Mouse (Mus musculus) liver, embryonic 13.5 days (tissue): ENCODE data around the gene Pspn. TPM values are rescaled to one million over a fixed set of nuclear protein-coding genes. Genes with fewer than 3 reads are reported as not detected.

Experiments
- ATAC-seq: fragments of 200-750 bp; cut with Nextera tagmentation; 2 replicates; pipeline ENCODE4 v1.8.0; 2017; ENCODE audit warnings: low read depth, mild to moderate bottlenecking, moderate number of reproducible peaks, moderate library complexity
- DNase-seq: peaks from one replicate; pipeline ENCODE4 v3.0.0; 2022
- H3K27ac ChIP-seq: fragments of 300-500 bp; sonication (generic); 2 replicates; pipeline ENCODE4 v1.5.1; 2015; ENCODE audit warnings: moderate library complexity, mild to moderate bottlenecking, inconsistent platforms
- H3K27me3 ChIP-seq: fragments of 300-500 bp; sonication (generic); 2 replicates; pipeline ENCODE4 v1.6.1; 2015; ENCODE audit warnings: mild to moderate bottlenecking, inconsistent platforms
- H3K36me3 ChIP-seq: fragments of 300-500 bp; sonication (generic); 2 replicates; pipeline ENCODE4 v1.6.1; 2015; ENCODE audit warnings: mild to moderate bottlenecking, inconsistent platforms
- H3K4me1 ChIP-seq: fragments of 300-500 bp; sonication (generic); replicated peaks from 2 replicates; pipeline ENCODE4 v1.6.1; 2015; ENCODE audit warnings: inconsistent platforms
- H3K4me2 ChIP-seq: fragments of 300-500 bp; sonication (generic); 2 replicates; pipeline ENCODE4 v1.6.1; 2015; ENCODE audit warnings: inconsistent platforms, mild to moderate bottlenecking, moderate library complexity
- H3K4me3 ChIP-seq: fragments of 300-500 bp; sonication (generic); replicated peaks from 2 replicates; pipeline ENCODE4 v1.5.1; 2015; ENCODE audit warnings: mild to moderate bottlenecking, inconsistent platforms
- H3K9ac ChIP-seq: fragments of 300-500 bp; sonication (generic); 2 replicates; pipeline ENCODE4 v1.6.1; 2015; ENCODE audit warnings: mild to moderate bottlenecking, inconsistent platforms
- H3K9me3 ChIP-seq: fragments of 300-500 bp; sonication (generic); replicated peaks from 2 replicates; pipeline ENCODE4 v1.6.1; 2016; ENCODE audit warnings: inconsistent platforms
- WGBS: fragments of 180-500 bp; shearing (Covaris S2); methylation state at CpG from one replicate; pipeline ENCODE4 v1.1.7; 2015; ENCODE audit not compliant: insufficient replicate concordance; 5-methylcytosine and 5-hydroxymethylcytosine counted together
- polyA plus RNA-seq: library from polyadenylated mRNA; unstranded; fragments of >200 nt; fragmentation: Nextera tagmentation; extraction: Ambion mirVana; gene quantifications from 2 replicates; pipeline ENCODE4 v1.2.1, GENCODE M21; 2015

The Pspn gene
- polyA plus RNA-seq, 1 experiment from 2014 or later, result 0.23 TPM

- Histone ChIP-seq H3K36me3 (no peaks in the 10 kb centered on the region), H3K9me3 (no peaks in the 10 kb centered on the region), H3K27me3 (no peaks in the 10 kb centered on the region), H3K4me1 (peaks cover 7% of the 10 kb centered on the region), H3K9ac (no peak overlapping the region), H3K27ac (no peak overlapping the region), H3K4me3 (no peak overlapping the region), H3K4me2 (no peak overlapping the region)
- no peak for DNase-seq
- ATAC-seq, result no peak
- WGBS, result 52% methylated on average over 7 of the region's 7 CpGs
These were observed 18.8 kb downstream of the Pspn start for GRCm38 (mm10) chr17:56981049-56981448.

DNA sequence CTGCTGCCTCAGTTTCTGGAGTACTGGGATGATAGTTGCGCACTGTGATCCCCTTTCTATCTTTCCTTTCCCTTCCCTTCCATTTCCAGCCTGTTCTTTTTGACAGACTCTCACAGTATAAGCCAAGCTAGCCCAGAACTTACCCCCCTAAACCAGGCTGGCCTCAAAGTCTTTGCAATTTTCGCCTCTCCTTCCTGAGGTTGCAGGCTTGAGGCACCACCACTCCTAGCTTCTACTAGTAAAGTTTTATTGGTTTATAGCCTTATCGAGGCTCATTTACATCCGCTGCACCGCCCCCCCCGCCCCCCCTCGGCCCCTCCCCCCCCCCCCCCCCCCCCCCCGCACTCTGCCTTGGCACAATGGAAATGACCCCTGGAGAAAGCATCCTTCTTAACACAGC lies 20.3 kb downstream of the Pspn start:
- Histone ChIP-seq H3K36me3 (no peaks in the 10 kb centered on the region), H3K27me3 (no peaks in the 10 kb centered on the region), H3K4me1 (peaks cover 8% of the 10 kb centered on the region), H3K9ac (no peak overlapping the region), H3K9me3 (no peaks in the 10 kb centered on the region), H3K27ac (no peak overlapping the region), H3K4me3 (no peak overlapping the region), H3K4me2 (no peak overlapping the region)
- ATAC-seq, result no peak
- DNase-seq, result no peak
- 24% methylated on average over 7 of the region's 8 CpGs for WGBS

- H3K27ac ChIP-seq, result no peak overlapping the region
- DNase-seq, result no peak
These were observed 23.1 kb downstream of the Pspn start for GRCm38 (mm10) chr17:56976531-56977390.

GRCm38 (mm10) chr17:56975391-56975790 lies 24.4 kb downstream of the Pspn start:
- Histone ChIP-seq H3K27ac (no peak overlapping the region), H3K4me1 (peaks cover 11% of the 10 kb centered on the region), H3K9ac (no peak overlapping the region), H3K9me3 (no peaks in the 10 kb centered on the region), H3K36me3 (no peaks in the 10 kb centered on the region), H3K4me3 (no peak overlapping the region), H3K27me3 (peaks cover 12% of the 10 kb centered on the region; the same call in 1 of the 2 replicates), H3K4me2 (no peak overlapping the region)
- 57% methylated on average over 3 of the region's 3 CpGs for WGBS
- DNase-seq (no peak), ATAC-seq (no peak)

More at GRCm38 (mm10) chr17:56976531-56977390, 23.1 kb downstream of the Pspn start:
- Histone ChIP-seq H3K9ac (no peak overlapping the region), H3K36me3 (no peaks in the 10 kb centered on the region), H3K4me3 (no peak overlapping the region), H3K9me3 (no peaks in the 10 kb centered on the region), H3K27me3 (0 out of 2 replicates have a peak, but pooled peaks cover 1% of the 10 kb centered on the region), H3K4me1 (peaks cover 11% of the 10 kb centered on the region), H3K4me2 (no peak overlapping the region)
- WGBS, result 56% methylated on average over 8 of the region's 8 CpGs
- ATAC-seq, result no peak

DNA sequence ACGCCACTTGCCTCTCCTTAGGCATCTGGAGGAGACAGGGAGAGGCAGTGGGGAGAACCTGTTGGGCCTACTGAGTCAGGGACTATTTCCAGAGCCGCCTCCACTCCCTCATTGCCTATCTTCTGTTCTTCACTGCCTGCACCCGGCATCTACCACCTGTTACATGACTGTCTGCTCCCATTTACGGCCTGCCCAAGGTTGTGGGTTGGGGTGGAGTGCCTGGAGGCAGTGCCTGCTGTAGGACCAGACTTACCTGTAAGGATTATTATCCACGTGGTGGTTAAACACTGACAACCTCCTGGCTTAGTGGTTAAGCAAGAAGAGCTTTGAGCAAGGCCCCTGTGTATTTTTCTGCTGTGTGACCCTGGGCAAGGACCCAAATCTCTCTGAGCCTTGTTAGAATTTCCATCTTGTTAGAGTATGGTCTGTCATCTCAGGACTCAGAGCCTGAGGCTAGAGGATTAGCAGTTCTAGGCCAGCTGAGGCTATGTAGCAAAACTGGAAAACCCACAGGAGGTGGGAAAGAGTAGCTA lies 25.0 kb downstream of the Pspn start:
- no peak for ATAC-seq
- no peak overlapping the region for H3K4me3 ChIP-seq
- no peak overlapping the region for H3K27ac ChIP-seq
- WGBS, result 62% methylated on average over 5 of the region's 5 CpGs
- no peaks in the 10 kb centered on the region for H3K36me3 ChIP-seq
- no peak overlapping the region for H3K9ac ChIP-seq
- peaks cover 11% of the 10 kb centered on the region for H3K4me1 ChIP-seq
- no peak overlapping the region for H3K4me2 ChIP-seq
- no peaks in the 10 kb centered on the region for H3K9me3 ChIP-seq
- DNase-seq, result no peak
- H3K27me3 ChIP-seq, result peaks cover 18% of the 10 kb centered on the region

- Histone ChIP-seq H3K4me1 (peaks cover 8% of the 10 kb centered on the region), H3K9me3 (no peaks in the 10 kb centered on the region), H3K27me3 (peaks cover 24% of the 10 kb centered on the region), H3K9ac (no peak overlapping the region), H3K4me2 (no peak overlapping the region), H3K36me3 (no peaks in the 10 kb centered on the region), H3K27ac (no peak overlapping the region), H3K4me3 (no peak overlapping the region)
- ATAC-seq (no peak), DNase-seq (no peak)
- 54% methylated on average over 14 of the region's 14 CpGs for WGBS
These were observed 25.7 kb downstream of the Pspn start for GRCm38 (mm10) chr17:56973956-56974707.

- Histone ChIP-seq H3K4me2 (no peak overlapping the region), H3K4me1 (peaks cover 5% of the 10 kb centered on the region), H3K27ac (no peak overlapping the region), H3K9ac (no peak overlapping the region), H3K27me3 (peaks cover 29% of the 10 kb centered on the region), H3K36me3 (no peaks in the 10 kb centered on the region), H3K4me3 (no peak overlapping the region), H3K9me3 (no peaks in the 10 kb centered on the region)
- no peak for DNase-seq
- 47% methylated on average over 5 of the region's 5 CpGs for WGBS
- no peak for ATAC-seq
These were observed 29.7 kb downstream of the Pspn start for GRCm38 (mm10) chr17:56970081-56970480.

GRCm38 (mm10) chr17:56969321-56969720 lies 30.5 kb downstream of the Pspn start:
- H3K4me2 ChIP-seq, result no peak overlapping the region
- WGBS, result 51% methylated on average over 3 of the region's 3 CpGs
- H3K27me3 ChIP-seq, result peaks cover 31% of the 10 kb centered on the region
- no peak overlapping the region for H3K4me3 ChIP-seq
- no peak for ATAC-seq
- no peak overlapping the region for H3K27ac ChIP-seq
- H3K36me3 ChIP-seq, result no peaks in the 10 kb centered on the region
- H3K4me1 ChIP-seq, result peaks cover 1% of the 10 kb centered on the region
- no peak overlapping the region for H3K9ac ChIP-seq
- no peak for DNase-seq
- H3K9me3 ChIP-seq, result no peaks in the 10 kb centered on the region

- H3K4me1 ChIP-seq, result peaks cover 3% of the 10 kb centered on the region; the same call in 1 of the 2 replicates
- no peak for ATAC-seq
These were observed 36.2 kb downstream of the Pspn start for GRCm38 (mm10) chr17:56963646-56964045.

GRCm38 (mm10) chr17:56962642-56963405 lies 37.0 kb downstream of the Pspn start:
- Histone ChIP-seq H3K9me3 (no peaks in the 10 kb centered on the region), H3K4me2 (no peak overlapping the region), H3K27ac (no peak overlapping the region), H3K36me3 (no peaks in the 10 kb centered on the region), H3K4me3 (no peak overlapping the region), H3K4me1 (peaks cover 11% of the 10 kb centered on the region), H3K9ac (no peak overlapping the region), H3K27me3 (peaks cover 22% of the 10 kb centered on the region)
- WGBS, result 52% methylated on average over 5 of the region's 5 CpGs
- no peak for DNase-seq
- no peak for ATAC-seq

More at GRCm38 (mm10) chr17:56963646-56964045, 36.2 kb downstream of the Pspn start:
- 60% methylated on average over 6 of the region's 6 CpGs for WGBS
- Histone ChIP-seq H3K27ac (no peak overlapping the region), H3K27me3 (peaks cover 25% of the 10 kb centered on the region), H3K9ac (no peak overlapping the region), H3K4me2 (no peak overlapping the region), H3K9me3 (no peaks in the 10 kb centered on the region), H3K36me3 (no peaks in the 10 kb centered on the region), H3K4me3 (no peak overlapping the region)
- no peak for DNase-seq

GRCm38 (mm10) chr17:56961880-56962279 lies 37.9 kb downstream of the Pspn start:
- no peak for DNase-seq
- no peak overlapping the region for H3K4me2 ChIP-seq

More at GRCm38 (mm10) chr17:56961880-56962279, 37.9 kb downstream of the Pspn start:
- Histone ChIP-seq H3K4me1 (peaks cover 16% of the 10 kb centered on the region), H3K4me3 (no peak overlapping the region), H3K9me3 (no peaks in the 10 kb centered on the region), H3K9ac (no peak overlapping the region), H3K27me3 (peaks cover 20% of the 10 kb centered on the region), H3K36me3 (no peaks in the 10 kb centered on the region), H3K27ac (no peak overlapping the region)
- WGBS, result 79% methylated on average over 4 of the region's 4 CpGs
- no peak for ATAC-seq
